Mouse (Mus musculus): ENCODE data around the gene Gm49387. TPM values are rescaled to one million over a fixed set of nuclear protein-coding genes. Genes with fewer than 3 reads are reported as not detected.
A peak's percentile ranks its signal among the peaks of the same experiment; 100 is the strongest.

The Gm49387 gene
- 5.8 TPM for polyA plus RNA-seq (2021)

GRCm38 (mm10) chr14:31640346-31640889, at the start of gene Gm49387:
Gm49387 (minus strand) TSS chr14:31640878.
- ChIA-PET CTCF (interaction anchor here (1.0 kb wide), 1 partner anchor 146 kb away, joined by 4 read pairs; no protein-coding TSS in a partner anchor), POLR2A (interaction anchor here (0.7 to 1.4 kb wide), 3 partner anchors 19 to 215 kb away, joined by 3 to 4 read pairs (median 3); no protein-coding TSS in a partner anchor)
- DNase-seq (ENCODE audit: low read depth, low spot score) (no peak), ATAC-seq (peak; percentile 9)
- TF ChIP-seq CTCF (IDR thresholded peaks at IDR 0.05), result no peak
- H3K27me3 ChIP-seq, result no peaks in the 10 kb centered on the region
- in situ Hi-C loops (cut with MboI; ENCODE audit: low pct_unique_long_range_greater_than_20kb), result no loop called here

DNA sequence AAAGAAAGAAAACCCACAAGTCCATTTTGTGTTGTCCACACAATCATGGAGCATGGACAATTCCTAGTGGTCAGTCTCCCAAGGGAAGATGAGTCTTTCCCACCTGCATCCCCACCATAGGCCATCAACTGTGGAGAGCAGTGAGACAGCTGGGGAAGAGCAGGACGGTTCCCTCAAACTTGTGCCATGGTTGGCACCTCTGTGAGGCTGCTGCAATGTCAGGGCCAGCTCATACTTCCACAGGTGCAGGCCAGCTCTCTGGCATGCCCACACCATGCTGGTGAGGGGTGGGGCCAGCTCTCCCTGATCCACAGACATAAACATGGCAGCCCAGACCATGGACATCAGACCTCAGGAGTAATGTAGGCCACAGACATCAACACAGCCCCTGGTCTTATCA, 45.6 kb upstream of the Gm49387 start:
- in situ Hi-C loops (cut with MboI; ENCODE audit: low pct_unique_long_range_greater_than_20kb), result no loop called here
- ChIA-PET CTCF (no interaction called here), POLR2A (no interaction called here)
- DNase-seq (ENCODE audit: low read depth, low spot score) (no peak), ATAC-seq (no peak)
- TF ChIP-seq CTCF (IDR thresholded peaks at IDR 0.05), result no peak
- H3K27me3 ChIP-seq, result no peaks in the 10 kb centered on the region

DNA sequence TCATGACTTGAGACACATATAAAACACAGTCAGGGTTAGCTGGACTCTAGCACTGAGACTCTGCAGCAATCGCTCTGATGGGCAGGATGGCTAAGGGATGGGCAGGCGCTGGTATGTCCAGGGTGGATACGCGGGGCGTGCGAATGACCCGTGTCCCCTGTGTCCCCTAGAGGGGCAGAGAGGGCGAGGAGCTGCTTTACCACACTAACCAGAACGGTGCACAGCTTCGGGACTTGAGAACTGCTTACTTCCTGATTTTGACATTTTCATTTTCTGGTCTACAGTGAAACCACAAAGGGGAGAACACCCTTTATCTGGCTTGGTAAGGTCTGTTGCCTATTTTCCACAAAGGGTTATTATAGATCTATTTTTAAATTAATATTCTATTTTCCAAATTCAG, 45.0 kb upstream of the Gm49387 start:
- ChIA-PET POLR2A (interaction anchor here (0.7 kb wide), 1 partner anchor 132 kb away, joined by 3 read pairs; no protein-coding TSS in a partner anchor), CTCF (no interaction called here)
- in situ Hi-C loops (cut with MboI; ENCODE audit: low pct_unique_long_range_greater_than_20kb), result no loop called here
- DNase-seq (ENCODE audit: low read depth, low spot score), result no peak
- ATAC-seq, result no peak
- no peaks in the 10 kb centered on the region for H3K27me3 ChIP-seq
- TF ChIP-seq CTCF (IDR thresholded peaks at IDR 0.05), result no peak

DNA sequence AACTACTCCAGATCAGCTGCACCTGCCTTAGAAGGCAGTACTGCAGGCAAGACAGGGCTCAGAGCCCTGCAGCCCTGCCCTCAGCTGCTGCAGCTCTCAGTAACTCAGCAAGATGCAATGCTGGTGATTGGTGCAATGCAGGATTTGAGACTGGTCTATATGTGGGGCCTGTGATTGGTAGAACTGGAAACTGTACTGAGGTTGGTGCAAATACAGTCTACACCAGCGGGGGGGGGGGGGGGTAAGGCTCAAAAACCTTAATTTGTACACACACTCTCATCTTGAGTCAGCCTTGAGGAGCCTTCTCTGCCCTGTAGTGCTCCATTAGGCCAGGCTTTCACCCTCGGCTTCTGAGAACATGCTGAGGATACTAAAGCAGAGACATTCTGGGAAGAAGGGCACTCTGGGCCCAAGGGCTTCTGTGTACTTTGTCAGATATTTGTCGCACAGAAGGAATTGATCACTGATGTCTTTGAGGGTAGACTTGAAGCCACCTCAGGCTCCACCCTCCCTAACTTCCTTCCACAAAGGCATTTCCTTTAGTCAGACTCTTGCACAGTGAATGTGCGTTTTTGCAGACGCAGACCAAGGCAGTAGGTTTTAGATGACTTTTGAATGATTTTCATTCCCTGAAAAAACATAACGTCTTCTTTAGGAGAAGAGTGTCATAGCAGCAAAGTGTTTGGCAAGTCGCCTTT, 43.8 kb upstream of the Gm49387 start:
- no peaks in the 10 kb centered on the region for H3K27me3 ChIP-seq
- in situ Hi-C loops (cut with MboI; ENCODE audit: low pct_unique_long_range_greater_than_20kb), result no loop called here
- no peak for ATAC-seq
- ChIA-PET POLR2A (interaction anchor here (0.6 kb wide), 1 partner anchor 32 kb away, joined by 4 read pairs; no protein-coding TSS in a partner anchor), CTCF (interaction anchor here (0.6 to 0.9 kb wide), 2 partner anchors 10 to 12 kb away, joined by 3 read pairs; no protein-coding TSS in a partner anchor)
- TF ChIP-seq CTCF (IDR thresholded peaks at IDR 0.05), result no peak
- no peak for DNase-seq (ENCODE audit: low read depth, low spot score)

DNA sequence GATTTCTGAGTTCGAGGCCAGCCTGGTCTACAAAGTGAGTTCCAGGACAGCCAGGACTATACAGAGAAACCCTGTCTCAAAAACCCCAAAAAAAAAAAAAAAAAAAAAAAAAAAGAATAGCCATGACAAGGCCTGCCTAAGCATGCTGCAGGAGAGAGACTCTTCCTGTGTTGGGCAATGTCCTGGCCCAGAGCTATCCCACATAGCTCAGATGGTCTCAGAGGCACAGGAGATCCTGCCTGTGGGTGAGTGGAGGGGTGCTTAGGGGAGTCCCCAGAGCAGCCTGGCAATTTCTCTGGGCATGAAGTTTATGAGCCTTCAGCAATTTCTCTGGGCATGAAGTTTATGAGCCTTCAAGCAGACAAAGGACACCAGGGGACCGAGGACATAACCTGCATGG, 42.9 kb upstream of the Gm49387 start:
- no peak for ATAC-seq
- POLR2A ChIA-PET, result interaction anchor here (0.6 kb wide), 1 partner anchor 33 kb away, joined by 4 read pairs; no protein-coding TSS in a partner anchor
- TF ChIP-seq CTCF (IDR thresholded peaks at IDR 0.05), result no peak
- in situ Hi-C loops (cut with MboI; ENCODE audit: low pct_unique_long_range_greater_than_20kb), result no loop called here
- DNase-seq (ENCODE audit: low read depth, low spot score), result no peak
- CTCF ChIA-PET, result interaction anchor here (0.6 to 0.9 kb wide), 2 partner anchors 11 to 13 kb away, joined by 3 read pairs; no protein-coding TSS in a partner anchor
- no peaks in the 10 kb centered on the region for H3K27me3 ChIP-seq

DNA sequence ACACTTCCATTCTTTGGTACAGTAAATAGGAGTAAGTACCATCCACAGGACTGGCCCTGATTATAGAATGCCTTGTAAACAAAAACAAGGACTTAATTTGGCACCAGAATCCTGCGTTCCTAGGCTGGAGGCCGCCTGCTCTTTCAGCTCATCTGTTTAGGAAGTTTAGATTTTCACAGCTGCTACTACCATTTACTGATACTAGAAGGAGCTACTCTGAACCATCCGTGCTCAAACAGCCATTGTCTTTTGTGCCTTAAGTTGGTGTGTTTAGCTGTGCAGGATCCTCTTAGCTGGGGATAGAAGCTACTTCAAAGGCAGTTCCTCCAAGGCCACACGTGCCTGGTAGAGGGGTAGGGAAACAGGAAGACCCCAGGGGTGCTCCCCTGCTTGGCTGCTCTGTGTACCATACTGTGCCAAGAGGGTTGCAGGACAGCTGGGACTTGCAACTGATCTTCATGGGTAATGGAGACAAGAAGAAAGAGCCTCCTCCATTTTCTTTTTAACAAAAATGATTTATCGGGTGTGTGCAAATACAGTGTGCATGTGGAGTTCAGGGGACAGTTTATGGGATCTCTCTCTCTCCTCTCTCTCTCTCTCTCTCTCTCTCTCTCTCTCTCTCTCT, 41.4 kb upstream of the Gm49387 start:
- ATAC-seq, result no peak
- POLR2A ChIA-PET, result no interaction called here
- CTCF ChIA-PET, result interaction anchor here (0.9 to 1.0 kb wide), 2 partner anchors 9 to 27 kb away, joined by 3 read pairs; no protein-coding TSS in a partner anchor

GRCm38 (mm10) chr14:31681291-31681690, 40.6 kb upstream of the Gm49387 start:
- in situ Hi-C loops (cut with MboI; ENCODE audit: low pct_unique_long_range_greater_than_20kb), result no loop called here
- no peaks in the 10 kb centered on the region for H3K27me3 ChIP-seq
- TF ChIP-seq CTCF (IDR thresholded peaks at IDR 0.05), result no peak
- ATAC-seq (no peak), DNase-seq (ENCODE audit: low read depth, low spot score) (no peak)
- CTCF ChIA-PET, result no interaction called here
- POLR2A ChIA-PET, result no interaction called here

More for the DNA sequence above, 41.4 kb upstream of the Gm49387 start:
- in situ Hi-C loops (cut with MboI; ENCODE audit: low pct_unique_long_range_greater_than_20kb), result no loop called here
- no peak for TF ChIP-seq CTCF (IDR thresholded peaks at IDR 0.05)
- H3K27me3 ChIP-seq, result no peaks in the 10 kb centered on the region
- DNase-seq (ENCODE audit: low read depth, low spot score), result no peak

GRCm38 (mm10) chr14:31680656-31681055, 40.0 kb upstream of the Gm49387 start:
- in situ Hi-C loops (cut with MboI; ENCODE audit: low pct_unique_long_range_greater_than_20kb), result no loop called here
- no peak for ATAC-seq
- no peak for TF ChIP-seq CTCF (IDR thresholded peaks at IDR 0.05)
- POLR2A ChIA-PET, result no interaction called here
- H3K27me3 ChIP-seq, result no peaks in the 10 kb centered on the region
- CTCF ChIA-PET, result no interaction called here
- no peak for DNase-seq (ENCODE audit: low read depth, low spot score)

DNA sequence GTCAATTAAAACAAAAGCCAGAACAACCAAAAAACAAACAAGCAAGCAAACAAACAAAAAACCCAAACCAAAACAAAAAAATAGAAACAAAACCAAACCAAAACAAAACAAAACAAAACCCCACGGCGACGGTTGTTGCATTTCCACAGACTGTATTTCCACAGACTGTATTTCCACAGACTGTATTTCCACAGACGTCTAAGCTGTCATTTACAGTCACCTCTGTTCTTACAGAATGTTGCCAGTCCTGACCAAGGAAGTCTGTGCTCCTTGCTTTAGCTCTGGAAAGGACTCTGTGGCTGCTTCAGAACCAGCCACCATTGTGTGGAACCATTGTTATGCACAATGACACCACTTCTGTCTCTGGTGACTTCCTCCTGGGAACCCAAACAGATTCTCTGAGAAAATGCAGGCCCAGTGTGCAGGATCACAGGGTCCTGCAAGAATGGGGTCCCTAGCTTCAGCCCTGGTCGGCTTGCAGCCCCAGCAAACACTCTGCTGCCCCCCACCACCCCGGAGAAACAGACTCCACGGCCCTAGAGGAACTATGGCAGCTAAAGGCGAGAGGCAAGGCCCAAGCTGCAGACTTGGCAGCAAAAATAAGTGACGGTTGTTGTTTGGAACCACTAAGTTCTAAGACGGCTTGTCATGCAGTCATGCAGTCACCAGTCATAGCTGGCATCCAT, 31.1 kb upstream of the Gm49387 start:
- DNase-seq (ENCODE audit: low read depth, low spot score) (no peak), ATAC-seq (no peak)
- ChIA-PET POLR2A (no interaction called here), CTCF (interaction anchor here (1.1 to 1.3 kb wide), 2 partner anchors 10 to 21 kb away, joined by 3 read pairs; no protein-coding TSS in a partner anchor)
- H3K27me3 ChIP-seq, result no peaks in the 10 kb centered on the region
- in situ Hi-C loops (cut with MboI; ENCODE audit: low pct_unique_long_range_greater_than_20kb), result no loop called here
- TF ChIP-seq CTCF (IDR thresholded peaks at IDR 0.05), result no peak

All from Patski (cell line).